Mouse (Mus musculus) large intestine, adult 2 months (tissue): ENCODE measurements around the gene Slc2a6. TPM values are rescaled to one million over a fixed set of nuclear protein-coding genes. Genes with fewer than 3 reads are reported as not detected.

ENCODE experiments used
- DNase-seq: peaks from one replicate; pipeline ENCODE4 v3.0.0-alpha.2; 2012; ENCODE audit warnings: low read depth, low spot score
- WGBS: fragments of 180-500 bp; shearing (Covaris S2); methylation state at CpG from one replicate; pipeline ENCODE4 v1.1.7; 2018; 5-methylcytosine and 5-hydroxymethylcytosine counted together
- polyA plus RNA-seq: library from polyadenylated mRNA; depleted of rRNA; stranded (reverse); fragments of >200 nt; gene quantifications from 2 replicates; pipeline ENCODE4 v1.2.3, GENCODE M21; 2012; rRNA removed

Slc2a6 gene
- polyA plus RNA-seq, 1 experiment: 5.2 TPM

DNA sequence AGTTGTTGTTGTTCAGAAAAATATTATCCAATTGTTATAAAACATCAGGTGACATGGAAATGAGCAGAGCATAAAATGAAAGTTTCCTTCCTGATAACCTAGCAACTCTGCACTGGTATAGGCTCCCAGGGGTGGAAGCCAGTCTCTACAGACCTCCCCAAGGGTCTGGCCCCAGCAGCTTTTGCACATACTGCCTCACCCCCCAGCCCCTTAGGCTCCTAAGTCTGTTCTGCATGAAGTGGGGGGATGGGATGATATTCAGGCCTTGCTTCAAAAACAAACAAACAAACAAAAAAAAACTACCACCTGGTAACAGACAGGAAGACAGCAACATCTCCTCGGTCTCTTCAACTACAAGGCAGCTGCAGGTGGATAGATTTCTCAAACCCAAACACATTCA lies 47.4 kb downstream of the Slc2a6 start:
- WGBS: 76% methylated on average over 1 of the region's 1 CpGs
- no peak for DNase-seq

DNA sequence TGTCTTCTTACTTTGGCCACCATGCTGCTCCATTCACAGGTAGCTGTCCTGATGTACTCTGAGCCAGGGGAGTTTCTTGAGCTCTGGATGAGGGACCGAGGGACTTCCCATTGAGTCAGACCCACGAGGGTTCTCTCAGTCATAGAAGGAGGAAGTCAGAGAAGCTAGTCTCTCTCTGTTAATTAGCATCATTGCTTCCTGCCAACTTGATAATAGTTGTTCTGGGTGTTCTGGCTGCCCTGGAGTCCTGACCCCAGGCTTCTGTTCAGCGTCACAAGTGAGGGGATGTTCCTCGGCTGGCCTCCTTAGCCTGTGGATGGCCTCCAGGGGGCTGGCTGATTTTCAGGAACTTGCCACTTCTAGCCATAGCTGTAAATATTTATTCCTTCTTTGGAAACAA lies 53.8 kb downstream of the Slc2a6 start:
- DNase-seq: no peak
- 31% methylated on average over 4 of the region's 4 CpGs for WGBS

DNA sequence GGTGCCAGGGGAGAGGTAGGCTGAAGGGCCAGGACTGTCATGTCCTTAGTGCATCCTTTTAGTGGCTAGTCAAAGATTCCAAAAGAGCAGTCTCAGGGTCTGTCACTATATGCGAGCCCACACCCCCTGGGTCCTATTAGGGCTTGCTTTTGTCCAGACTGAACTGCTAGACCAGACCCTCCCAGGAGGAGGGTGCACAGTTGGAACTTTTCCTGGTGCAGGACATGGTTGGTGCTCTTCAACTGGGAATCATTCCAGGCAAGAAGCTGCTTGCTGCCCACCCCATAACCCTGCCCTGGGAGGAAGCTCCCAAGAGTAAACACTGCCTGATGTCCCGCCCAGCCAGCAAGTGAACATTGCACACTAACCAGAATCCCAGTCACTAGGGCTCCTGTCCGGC lies 54.7 kb downstream of the Slc2a6 start, which contains the start of gene Adamts13:
Gene Adamts13 (plus strand): TSS at position 301 of the 400 bp plus-strand sequence.
- WGBS: 32% methylated on average over 3 of the region's 3 CpGs
- no peak for DNase-seq

Other genes with a start within 250 kb of the Slc2a6 start
- not detected in 2 replicates for gene Abo, start 163.0 kb downstream of the Slc2a6 start, polyA plus RNA-seq
- gene Surf6, start 125.1 kb downstream of the Slc2a6 start, polyA plus RNA-seq: 7.9 and 10.0 TPM in 2 replicates
- gene Med22, start 117.3 kb downstream of the Slc2a6 start, polyA plus RNA-seq: 22.3 and 24.4 TPM in 2 replicates
- gene Rpl7a, start 117.2 kb downstream of the Slc2a6 start, polyA plus RNA-seq: 980 and 1,073 TPM in 2 replicates
- gene Surf2, start 111.6 kb downstream of the Slc2a6 start, polyA plus RNA-seq: 15.1 and 17.5 TPM in 2 replicates
- gene Surf1, start 111.5 kb downstream of the Slc2a6 start, polyA plus RNA-seq: 44.4 and 49.5 TPM in 2 replicates
- 378 and 526 TPM in 2 replicates for gene Surf4, start 94.1 kb downstream of the Slc2a6 start, polyA plus RNA-seq
- gene Stkld1, start 94.0 kb downstream of the Slc2a6 start, polyA plus RNA-seq: 0.15 TPM in 1 of 2 replicates, not detected in the other
- gene Rexo4, start 63.6 kb downstream of the Slc2a6 start, polyA plus RNA-seq: 22.3 and 30.0 TPM in 2 replicates
- 0.43 and 0.59 TPM in 2 replicates for gene Adamts13, start 54.6 kb downstream of the Slc2a6 start, polyA plus RNA-seq
- gene Cacfd1, start 18.1 kb downstream of the Slc2a6 start, polyA plus RNA-seq: 44.9 and 53.6 TPM in 2 replicates
- gene Mymk, start 44.2 kb upstream of the Slc2a6 start, polyA plus RNA-seq: 0.23 and 0.35 TPM in 2 replicates
- gene Adamtsl2, start 51.4 kb upstream of the Slc2a6 start, polyA plus RNA-seq: 1.3 and 1.8 TPM in 2 replicates
- 0.04 and 0.05 TPM in 2 replicates for gene Fam163b, start 114.5 kb upstream of the Slc2a6 start, polyA plus RNA-seq
- gene Dbh, start 137.2 kb upstream of the Slc2a6 start, polyA plus RNA-seq: 6.0 and 6.6 TPM in 2 replicates
- gene Sardh, start 220.3 kb upstream of the Slc2a6 start, polyA plus RNA-seq: 2.1 and 3.4 TPM in 2 replicates